Mouse (Mus musculus) neural tube, embryonic 12.5 days (tissue): ENCODE measurements at regions not wholly inside any gene's neighbourhood (a gene's known extent, or its start where the extent isn't known, plus 50 kb on each side); places are given as distances from the start of the nearest gene placed in this dataset.

Source experiments
- ATAC-seq: fragments of 200-750 bp; cut with Nextera tagmentation; 2 replicates; pipeline ENCODE4 v1.8.0; 2017; ENCODE audit warnings: low read depth, mild to moderate bottlenecking, moderate TSS enrichment, moderate library complexity; ENCODE audit not compliant: low FRiP score
- H3K27ac ChIP-seq: fragments of 300-500 bp; sonication (generic); 2 replicates; pipeline ENCODE4 v1.5.1; 2016
- H3K27me3 ChIP-seq: fragments of 300-500 bp; sonication (generic); replicated peaks from 2 replicates; pipeline ENCODE4 v1.6.1; 2016; ENCODE audit warnings: mild to moderate bottlenecking
- H3K36me3 ChIP-seq: fragments of 300-500 bp; sonication (generic); 2 replicates; pipeline ENCODE4 v1.6.1; 2016; ENCODE audit warnings: mild to moderate bottlenecking
- H3K4me1 ChIP-seq: fragments of 300-500 bp; sonication (generic); 2 replicates; pipeline ENCODE4 v1.6.1; 2016
- H3K4me2 ChIP-seq: fragments of 300-500 bp; sonication (generic); replicated peaks from 2 replicates; pipeline ENCODE4 v1.6.1; 2016; ENCODE audit warnings: mild to moderate bottlenecking
- H3K4me3 ChIP-seq: fragments of 300-500 bp; sonication (generic); 2 replicates; pipeline ENCODE4 v1.5.1; 2016
- H3K9ac ChIP-seq: fragments of 300-500 bp; sonication (generic); 2 replicates; pipeline ENCODE4 v1.6.1; 2016; ENCODE audit warnings: mild to moderate bottlenecking
- H3K9me3 ChIP-seq: fragments of 300-500 bp; sonication (generic); 2 replicates; pipeline ENCODE4 v1.6.1; 2016; ENCODE audit warnings: mild to moderate bottlenecking
- WGBS: fragments of 180-500 bp; shearing (Covaris S2); methylation state at CpG from one replicate; pipeline ENCODE4 v1.1.7; 2016; 5-methylcytosine and 5-hydroxymethylcytosine counted together

- Histone ChIP-seq H3K9me3 (no peaks in the 10 kb centered on the region), H3K9ac (no peak overlapping the region), H3K27ac (no peak overlapping the region), H3K36me3 (no peaks in the 10 kb centered on the region), H3K4me1 (no peaks in the 10 kb centered on the region), H3K4me3 (no peak overlapping the region), H3K4me2 (no peak overlapping the region), H3K27me3 (no peaks in the 10 kb centered on the region)
- WGBS: 88% methylated on average over 1 of the region's 1 CpGs
- ATAC-seq: no peak
Measured at GRCm38 (mm10) chr10:99652011-99652410, 107.4 kb downstream of the Csl start.

DNA sequence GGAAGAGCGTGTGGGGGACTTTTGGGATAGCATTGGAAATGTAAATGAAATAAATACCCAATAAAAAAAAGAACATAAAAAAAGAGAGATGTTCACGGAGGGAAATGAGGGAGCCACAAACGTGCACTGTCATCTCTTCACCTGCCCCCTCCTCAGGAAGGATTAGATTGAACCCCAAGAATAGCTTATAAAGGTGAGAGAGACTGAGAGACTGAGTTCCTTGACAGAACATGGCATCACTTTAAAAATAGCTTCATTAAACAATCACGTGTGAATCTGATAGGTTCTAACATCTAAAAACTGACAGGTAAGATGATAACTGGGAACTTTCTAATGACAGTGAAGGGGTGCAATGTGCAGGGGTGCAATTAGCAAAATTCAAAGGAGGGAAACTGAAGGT is 105.2 kb downstream of the Csl start:
- WGBS: 91% methylated on average over 4 of the region's 4 CpGs
- H3K36me3 ChIP-seq: no peaks in the 10 kb centered on the region
- no peak overlapping the region for H3K9ac ChIP-seq
- no peaks in the 10 kb centered on the region for H3K9me3 ChIP-seq
- no peak overlapping the region for H3K4me3 ChIP-seq
- H3K27ac ChIP-seq: no peak overlapping the region
- no peak overlapping the region for H3K4me2 ChIP-seq
- no peaks in the 10 kb centered on the region for H3K4me1 ChIP-seq
- ATAC-seq: no peak
- no peaks in the 10 kb centered on the region for H3K27me3 ChIP-seq

GRCm38 (mm10) chr10:99676557-99677098 is 82.8 kb downstream of the Csl start:
- H3K9me3 ChIP-seq: no peaks in the 10 kb centered on the region
- no peak overlapping the region for H3K4me2 ChIP-seq
- no peak overlapping the region for H3K4me3 ChIP-seq
- no peak overlapping the region for H3K27ac ChIP-seq
- WGBS: 83% methylated on average over 3 of the region's 3 CpGs
- no peak overlapping the region for H3K9ac ChIP-seq
- H3K36me3 ChIP-seq: no peaks in the 10 kb centered on the region
- ATAC-seq: no peak
- no peaks in the 10 kb centered on the region for H3K4me1 ChIP-seq
- H3K27me3 ChIP-seq: no peaks in the 10 kb centered on the region

DNA sequence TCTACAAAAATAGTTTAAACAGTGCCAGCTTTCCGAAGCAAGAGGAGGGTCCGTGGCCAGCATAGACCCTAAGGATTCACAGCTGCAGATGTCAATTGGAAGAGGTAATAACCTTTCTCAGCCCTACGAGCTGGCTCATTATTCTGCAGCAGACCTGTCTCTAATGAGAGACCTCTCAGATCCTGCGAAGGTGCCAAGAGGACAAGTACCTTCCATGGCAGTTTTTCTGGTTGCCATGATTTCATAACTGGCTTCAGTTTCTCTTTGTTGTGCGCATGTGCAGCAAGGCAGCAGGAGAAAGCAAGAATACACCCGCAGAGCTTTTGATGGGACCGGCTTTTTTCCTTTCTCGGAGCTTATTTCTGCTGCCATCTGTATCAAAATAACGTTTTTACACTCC is 81.4 kb downstream of the Csl start:
- H3K4me1 ChIP-seq: no peaks in the 10 kb centered on the region
- no peaks in the 10 kb centered on the region for H3K36me3 ChIP-seq
- H3K4me3 ChIP-seq: no peak overlapping the region
- no peak overlapping the region for H3K27ac ChIP-seq
- ATAC-seq: no peak
- no peaks in the 10 kb centered on the region for H3K9me3 ChIP-seq
- H3K9ac ChIP-seq: no peak overlapping the region
- WGBS: 76% methylated on average over 9 of the region's 9 CpGs
- no peaks in the 10 kb centered on the region for H3K27me3 ChIP-seq
- no peak overlapping the region for H3K4me2 ChIP-seq

DNA sequence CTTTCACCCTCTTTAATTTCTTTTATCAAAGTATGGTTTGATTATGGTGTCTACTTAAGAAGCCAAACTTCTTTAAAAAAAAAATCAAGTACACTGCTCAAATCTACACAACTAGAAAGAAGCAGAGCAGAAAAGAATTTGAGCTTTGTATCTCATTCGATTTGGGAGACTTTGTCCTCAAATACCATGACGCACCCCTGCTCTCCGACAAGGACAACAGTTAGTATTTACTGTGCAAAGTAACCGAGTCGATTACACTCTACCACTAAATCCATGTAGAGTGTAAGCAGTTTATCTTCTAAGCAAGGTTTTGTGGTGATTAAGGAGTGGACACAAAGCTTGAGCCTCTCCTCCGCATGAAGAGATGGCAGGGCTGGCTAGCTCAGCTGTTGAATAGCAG is 79.6 kb downstream of the Csl start:
- Histone ChIP-seq H3K36me3 (no peaks in the 10 kb centered on the region), H3K4me3 (no peak overlapping the region), H3K4me2 (no peak overlapping the region), H3K9ac (no peak overlapping the region), H3K9me3 (no peaks in the 10 kb centered on the region), H3K4me1 (no peaks in the 10 kb centered on the region; the same call in 1 of the 2 replicates), H3K27ac (no peak overlapping the region), H3K27me3 (no peaks in the 10 kb centered on the region)
- 92% methylated on average over 6 of the region's 6 CpGs for WGBS
- ATAC-seq: no peak

GRCm38 (mm10) chr10:99681932-99682331 is 77.5 kb downstream of the Csl start:
- 71% methylated on average over 4 of the region's 4 CpGs for WGBS
- H3K27ac ChIP-seq: no peak overlapping the region
- ATAC-seq: 0 out of 2 replicates have a peak, but pooled peaks have one; percentile 44
- H3K9ac ChIP-seq: no peak overlapping the region
- H3K36me3 ChIP-seq: no peaks in the 10 kb centered on the region
- H3K4me2 ChIP-seq: no peak overlapping the region
- no peaks in the 10 kb centered on the region for H3K9me3 ChIP-seq
- H3K4me3 ChIP-seq: no peak overlapping the region
- H3K27me3 ChIP-seq: no peaks in the 10 kb centered on the region
- H3K4me1 ChIP-seq: no peaks in the 10 kb centered on the region; the same call in 1 of the 2 replicates

DNA sequence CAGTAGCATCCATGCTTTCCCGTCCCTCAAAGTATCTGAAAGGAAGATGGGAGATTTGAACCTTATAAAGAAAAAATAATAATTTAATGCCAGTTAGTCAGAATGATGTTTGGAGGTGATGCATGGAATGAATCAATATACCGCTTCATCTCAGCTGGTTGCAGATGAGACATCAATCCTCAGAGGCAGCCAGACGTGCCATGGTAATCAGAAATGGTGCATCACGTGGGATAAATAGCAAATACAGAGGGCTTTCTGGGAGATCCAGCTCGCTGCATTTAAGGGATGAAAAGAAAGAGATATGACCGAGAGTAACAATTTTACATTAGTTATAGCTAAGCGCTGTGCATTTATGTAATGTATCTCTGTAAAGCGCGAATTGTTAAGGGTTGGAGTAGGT is 77.1 kb downstream of the Csl start:
- no peaks in the 10 kb centered on the region; the same call in 1 of the 2 replicates for H3K4me1 ChIP-seq
- no peak overlapping the region for H3K9ac ChIP-seq
- no peak overlapping the region for H3K27ac ChIP-seq
- 76% methylated on average over 9 of the region's 9 CpGs for WGBS
- H3K36me3 ChIP-seq: no peaks in the 10 kb centered on the region
- H3K9me3 ChIP-seq: no peaks in the 10 kb centered on the region
- no peak overlapping the region for H3K4me3 ChIP-seq
- peak; percentile 77 for ATAC-seq
- H3K4me2 ChIP-seq: no peak overlapping the region
- H3K27me3 ChIP-seq: no peaks in the 10 kb centered on the region

DNA sequence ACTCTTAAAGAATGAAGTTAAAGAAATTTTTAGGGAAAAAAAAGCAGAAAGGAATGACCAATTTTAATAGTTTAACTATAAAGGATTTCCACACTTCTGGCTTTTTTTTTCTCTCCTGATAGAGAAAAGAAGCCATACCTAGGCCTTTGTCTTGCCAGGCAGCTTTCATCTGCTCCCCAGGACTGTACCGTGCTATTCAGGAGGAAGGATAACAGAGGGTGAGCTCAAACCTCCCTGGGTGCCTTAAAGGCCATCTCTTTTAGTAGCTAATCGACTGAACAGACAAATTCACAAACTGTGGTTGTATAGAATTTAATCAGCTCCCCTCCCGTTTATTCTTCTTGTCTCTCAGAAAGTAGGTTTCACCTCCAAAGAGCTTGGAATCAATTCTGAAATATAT is 76.1 kb downstream of the Csl start:
- no peak overlapping the region for H3K4me2 ChIP-seq
- no peaks in the 10 kb centered on the region for H3K27me3 ChIP-seq
- H3K4me1 ChIP-seq: no peaks in the 10 kb centered on the region; the same call in 1 of the 2 replicates
- no peak overlapping the region for H3K27ac ChIP-seq
- no peaks in the 10 kb centered on the region for H3K36me3 ChIP-seq
- ATAC-seq: no peak
- H3K9ac ChIP-seq: no peak overlapping the region
- WGBS: 11% methylated on average over 3 of the region's 3 CpGs
- no peak overlapping the region for H3K4me3 ChIP-seq
- no peaks in the 10 kb centered on the region for H3K9me3 ChIP-seq

- H3K36me3 ChIP-seq: no peaks in the 10 kb centered on the region
- H3K27ac ChIP-seq: no peak overlapping the region
- H3K4me2 ChIP-seq: no peak overlapping the region
- no peak overlapping the region for H3K9ac ChIP-seq
- H3K4me1 ChIP-seq: no peaks in the 10 kb centered on the region; the same call in 1 of the 2 replicates
- WGBS: 17% methylated on average over 5 of the region's 5 CpGs
- H3K27me3 ChIP-seq: no peaks in the 10 kb centered on the region
- H3K9me3 ChIP-seq: no peaks in the 10 kb centered on the region
- no peak for ATAC-seq
- no peak overlapping the region for H3K4me3 ChIP-seq
Measured at GRCm38 (mm10) chr10:99685911-99686310, 73.5 kb downstream of the Csl start.

GRCm38 (mm10) chr10:99687011-99687410 is 72.4 kb downstream of the Csl start:
- Histone ChIP-seq H3K9me3 (no peaks in the 10 kb centered on the region), H3K4me3 (no peak overlapping the region), H3K4me2 (no peak overlapping the region), H3K27ac (no peak overlapping the region), H3K4me1 (no peaks in the 10 kb centered on the region; the same call in 1 of the 2 replicates), H3K9ac (no peak overlapping the region), H3K27me3 (no peaks in the 10 kb centered on the region), H3K36me3 (no peaks in the 10 kb centered on the region)
- 55% methylated on average over 4 of the region's 4 CpGs for WGBS
- no peak for ATAC-seq

- Histone ChIP-seq H3K27me3 (no peaks in the 10 kb centered on the region), H3K36me3 (no peaks in the 10 kb centered on the region), H3K27ac (no peak overlapping the region), H3K9me3 (no peaks in the 10 kb centered on the region), H3K4me1 (no peaks in the 10 kb centered on the region), H3K4me2 (no peak overlapping the region), H3K4me3 (no peak overlapping the region), H3K9ac (no peak overlapping the region)
- WGBS: 51% methylated on average over 8 of the region's 8 CpGs
- ATAC-seq: no peak
Measured at GRCm38 (mm10) chr10:99697696-99698095, 61.8 kb downstream of the Csl start.

GRCm38 (mm10) chr10:99699498-99699897 is 60.0 kb downstream of the Csl start:
- Histone ChIP-seq H3K4me1 (no peaks in the 10 kb centered on the region), H3K4me2 (no peak overlapping the region), H3K9me3 (no peaks in the 10 kb centered on the region), H3K27ac (no peak overlapping the region), H3K27me3 (no peaks in the 10 kb centered on the region), H3K36me3 (no peaks in the 10 kb centered on the region), H3K9ac (no peak overlapping the region), H3K4me3 (no peak overlapping the region)
- ATAC-seq: no peak
- WGBS: 35% methylated on average over 3 of the region's 3 CpGs

DNA sequence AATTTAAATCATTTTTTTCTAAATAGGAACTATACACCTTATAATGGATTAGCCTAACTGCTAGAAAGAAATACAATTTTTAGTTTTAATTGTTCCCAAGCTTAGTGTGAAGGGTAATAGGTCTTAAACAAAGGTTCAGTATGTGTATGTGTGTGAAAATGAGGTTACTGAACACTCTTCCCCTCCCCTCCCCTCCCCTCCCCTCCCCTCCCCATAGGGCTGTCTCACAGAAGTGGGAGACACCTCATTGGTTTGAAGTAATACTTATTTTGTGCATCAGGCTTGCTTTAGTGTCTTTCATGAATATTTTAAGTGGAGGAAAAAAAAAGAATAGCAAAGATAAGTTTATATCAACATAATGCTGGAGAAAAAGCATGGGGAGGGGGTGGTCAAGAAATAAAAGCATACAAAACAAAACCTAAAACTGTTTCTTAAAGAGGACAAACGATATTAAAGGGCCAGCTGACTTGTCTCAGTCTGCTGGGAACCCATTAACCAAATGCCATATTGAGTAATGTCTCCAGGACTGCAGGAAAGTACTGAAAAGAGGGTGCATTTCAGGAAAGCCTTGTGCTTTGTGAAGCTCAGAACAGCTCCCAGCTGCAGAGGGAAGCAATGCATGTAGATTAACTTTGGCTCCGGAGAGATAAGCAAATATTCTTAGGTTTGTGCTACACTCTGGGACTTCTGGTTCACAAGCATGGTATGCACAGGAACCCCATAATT is 59.2 kb downstream of the Csl start:
- no peaks in the 10 kb centered on the region for H3K4me1 ChIP-seq
- H3K9ac ChIP-seq: no peak overlapping the region
- H3K27me3 ChIP-seq: no peaks in the 10 kb centered on the region
- H3K27ac ChIP-seq: no peak overlapping the region
- no peak for ATAC-seq
- H3K4me3 ChIP-seq: no peak overlapping the region
- no peaks in the 10 kb centered on the region for H3K36me3 ChIP-seq
- 39% methylated on average over 2 of the region's 2 CpGs for WGBS
- H3K9me3 ChIP-seq: no peaks in the 10 kb centered on the region
- no peak overlapping the region for H3K4me2 ChIP-seq
